Mouse (Mus musculus): Measurements from ENCODE around the gene Rogdi. TPM values are rescaled to one million over a fixed set of nuclear protein-coding genes. Genes with fewer than 3 reads are reported as not detected.

Gene Rogdi
- polyA plus RNA-seq, 1 experiment from 2014 or later = 50.2 TPM

DNA sequence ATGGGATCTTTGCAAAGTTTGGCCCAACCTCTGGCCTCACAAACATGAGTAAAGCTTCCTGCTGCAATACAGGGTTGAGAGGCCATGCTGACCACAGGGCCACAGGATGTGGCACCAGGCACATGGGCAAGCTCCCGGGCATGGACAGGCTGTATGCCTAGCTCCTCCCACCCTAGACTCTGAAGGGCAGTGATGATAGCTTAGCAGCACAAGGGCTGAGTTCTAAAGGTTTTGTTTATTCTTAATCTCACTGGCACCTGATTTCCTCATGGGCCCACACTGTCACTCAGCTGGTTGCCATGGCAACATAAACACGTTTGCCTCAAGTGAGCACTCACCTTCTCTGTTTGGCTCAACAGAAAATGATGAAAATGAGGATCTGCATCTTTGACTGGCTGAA lies 16.5 kb upstream of the Rogdi start:
- Histone ChIP-seq H3K9me3 (ENCODE audit: control insufficient read depth, low read length) (no peaks in the 10 kb centered on the region), H3K4me2 (ENCODE audit: low read depth, low read length) (no peak overlapping the region), H3K27me3 (replicated peaks; ENCODE audit: control insufficient read depth, insufficient read depth, low read length) (no peaks in the 10 kb centered on the region), H3K36me3 (ENCODE audit: control insufficient read depth, insufficient read depth, low read length) (peaks cover 100% of the 10 kb centered on the region), H3K4me3 (ENCODE audit: low read depth, low read length) (no peak overlapping the region), H3K4me1 (ENCODE audit: control insufficient read depth, insufficient read depth, low read length) (no peaks in the 10 kb centered on the region), H3K27ac (replicated peaks; ENCODE audit: low read depth, low read length) (no peak overlapping the region), H3K9ac (ENCODE audit: low read depth, low read length) (no peak overlapping the region)
- DNase-seq (ENCODE audit: low spot score) (peak; percentile 3), ATAC-seq (ENCODE audit: low read depth) (no peak)
- 65% methylated on average over 2 of the region's 2 CpGs for WGBS

DNA sequence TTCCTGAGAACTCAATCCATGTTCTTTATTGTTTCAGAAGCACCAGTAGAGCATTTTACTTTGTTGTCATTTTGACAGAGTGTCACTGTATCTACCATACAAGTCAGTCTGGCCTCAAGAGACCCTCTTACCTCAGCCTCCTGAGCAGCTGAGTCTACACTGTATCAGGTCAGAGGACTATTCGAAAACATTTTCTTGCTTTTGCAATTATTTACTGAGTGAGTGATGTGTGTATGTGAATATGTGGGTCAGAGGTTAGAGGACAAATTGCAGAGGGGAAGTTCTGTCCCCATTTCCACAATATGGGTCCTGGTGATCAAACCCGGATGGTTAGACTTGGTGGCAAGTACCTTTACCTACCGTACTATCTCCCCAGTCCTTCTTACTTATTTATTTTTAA lies 10.7 kb upstream of the Rogdi start:
- H3K27ac ChIP-seq (replicated peaks; ENCODE audit: low read depth, low read length) = no peak overlapping the region
- no peak overlapping the region for H3K4me2 ChIP-seq (ENCODE audit: low read depth, low read length)
- no peak for ATAC-seq (ENCODE audit: low read depth)
- H3K36me3 ChIP-seq (ENCODE audit: control insufficient read depth, insufficient read depth, low read length) = peaks cover 98% of the 10 kb centered on the region
- WGBS = 94% methylated on average over 3 of the region's 3 CpGs
- H3K9me3 ChIP-seq (ENCODE audit: control insufficient read depth, low read length) = no peaks in the 10 kb centered on the region
- no peaks in the 10 kb centered on the region for H3K4me1 ChIP-seq (ENCODE audit: control insufficient read depth, insufficient read depth, low read length)
- no peak overlapping the region for H3K4me3 ChIP-seq (ENCODE audit: low read depth, low read length)
- no peaks in the 10 kb centered on the region for H3K27me3 ChIP-seq (replicated peaks; ENCODE audit: control insufficient read depth, insufficient read depth, low read length)
- no peak for DNase-seq (ENCODE audit: low spot score)
- H3K9ac ChIP-seq (ENCODE audit: low read depth, low read length) = no peak overlapping the region

DNA sequence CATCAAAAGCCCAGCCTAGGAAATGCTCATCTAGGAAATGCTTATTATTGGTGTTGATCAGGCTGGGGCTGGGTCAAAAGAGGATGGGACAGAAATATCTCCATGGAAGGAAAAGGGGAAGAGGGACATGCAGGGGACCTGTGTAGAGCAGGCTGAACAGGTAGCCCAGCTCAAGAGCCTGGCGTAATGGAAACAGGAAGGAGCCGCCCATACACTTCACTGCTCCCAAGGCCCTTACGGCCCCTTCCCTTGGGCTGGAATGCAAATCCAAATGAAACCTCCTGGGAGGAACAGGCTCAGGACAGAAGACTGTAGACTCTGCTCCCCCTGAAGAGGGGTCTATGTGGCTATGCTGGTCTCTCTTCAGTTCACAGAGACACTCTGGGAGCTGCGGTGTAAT lies 1.2 kb upstream of the Rogdi start:
- WGBS = 96% methylated on average over 4 of the region's 4 CpGs
- Histone ChIP-seq H3K27me3 (replicated peaks; ENCODE audit: control insufficient read depth, insufficient read depth, low read length) (no peaks in the 10 kb centered on the region), H3K27ac (replicated peaks; ENCODE audit: low read depth, low read length) (0 out of 2 replicates have a peak overlapping the region, but pooled peaks have one; percentile 33), H3K36me3 (ENCODE audit: control insufficient read depth, insufficient read depth, low read length) (peaks cover 58% of the 10 kb centered on the region), H3K4me3 (ENCODE audit: low read depth, low read length) (no peak overlapping the region), H3K9me3 (ENCODE audit: control insufficient read depth, low read length) (no peaks in the 10 kb centered on the region), H3K4me1 (ENCODE audit: control insufficient read depth, insufficient read depth, low read length) (no peaks in the 10 kb centered on the region), H3K4me2 (ENCODE audit: low read depth, low read length) (no peak overlapping the region), H3K9ac (ENCODE audit: low read depth, low read length) (no peak overlapping the region)
- DNase-seq (ENCODE audit: low spot score) (no peak), ATAC-seq (ENCODE audit: low read depth) (no peak)

DNA sequence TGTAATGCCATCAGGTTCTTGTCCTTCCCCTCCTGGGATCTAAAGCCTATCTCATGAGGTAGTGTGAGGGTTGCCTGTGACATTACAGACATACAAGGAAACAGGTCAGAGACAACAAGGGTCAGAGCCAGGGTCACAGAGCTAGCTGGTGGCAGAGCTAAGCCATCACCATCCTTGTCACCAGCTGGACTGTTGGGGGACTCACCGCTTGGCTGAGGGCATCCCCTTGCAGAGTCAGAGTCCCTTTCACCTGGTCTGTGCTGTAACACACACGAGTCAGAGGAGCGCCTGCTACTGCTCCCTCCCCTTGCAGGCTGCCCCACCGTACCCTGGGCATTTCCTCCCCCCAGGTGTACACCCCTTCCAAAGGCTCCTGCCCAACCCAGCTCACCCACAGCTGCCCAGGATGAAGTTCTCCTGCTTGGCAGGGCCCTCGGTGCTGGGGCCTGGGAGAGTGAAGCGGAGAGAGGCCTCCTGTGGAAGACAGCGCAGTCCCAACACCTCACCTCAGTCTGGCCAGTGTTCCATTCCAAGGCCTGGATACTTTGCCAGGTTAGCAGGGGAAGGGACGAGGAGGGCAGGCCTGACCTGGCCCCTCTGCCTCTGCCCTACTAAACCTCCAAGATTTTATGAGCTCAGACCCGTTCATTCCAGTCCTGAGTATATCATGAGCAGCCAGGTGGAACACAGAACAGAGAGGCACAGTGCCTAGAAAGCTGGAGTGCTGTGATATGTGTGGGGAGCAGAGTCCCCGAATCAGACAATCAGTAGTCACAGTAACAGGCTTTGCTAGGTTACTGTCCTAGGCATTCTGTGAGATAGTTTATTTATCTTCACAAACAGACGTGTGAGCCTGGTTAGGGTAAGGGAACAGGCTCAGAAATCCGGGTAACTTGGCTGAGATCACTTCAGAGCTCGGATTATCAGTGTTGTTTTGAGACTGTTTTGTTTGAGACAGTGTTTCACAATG lies 1.0 kb downstream of the Rogdi start:
- peak overlapping the region; percentile 70 for H3K9ac ChIP-seq (ENCODE audit: low read depth, low read length)
- H3K36me3 ChIP-seq (ENCODE audit: control insufficient read depth, insufficient read depth, low read length) = peaks cover 36% of the 10 kb centered on the region
- ATAC-seq (ENCODE audit: low read depth) (no peak), DNase-seq (ENCODE audit: low spot score) (no peak)
- H3K4me1 ChIP-seq (ENCODE audit: control insufficient read depth, insufficient read depth, low read length) = no peaks in the 10 kb centered on the region
- H3K27ac ChIP-seq (replicated peaks; ENCODE audit: low read depth, low read length) = peak overlapping the region; percentile 50; the same call in 1 of the 2 replicates
- 47% methylated on average over 11 of the region's 13 CpGs for whole genome bisulfite sequencing
- peak overlapping the region; percentile 74 for H3K4me2 ChIP-seq (ENCODE audit: low read depth, low read length)
- no peaks in the 10 kb centered on the region for H3K9me3 ChIP-seq (ENCODE audit: control insufficient read depth, low read length)
- H3K4me3 ChIP-seq (ENCODE audit: low read depth, low read length) = peak overlapping the region; percentile 67
- no peaks in the 10 kb centered on the region for H3K27me3 ChIP-seq (replicated peaks; ENCODE audit: control insufficient read depth, insufficient read depth, low read length)

DNA sequence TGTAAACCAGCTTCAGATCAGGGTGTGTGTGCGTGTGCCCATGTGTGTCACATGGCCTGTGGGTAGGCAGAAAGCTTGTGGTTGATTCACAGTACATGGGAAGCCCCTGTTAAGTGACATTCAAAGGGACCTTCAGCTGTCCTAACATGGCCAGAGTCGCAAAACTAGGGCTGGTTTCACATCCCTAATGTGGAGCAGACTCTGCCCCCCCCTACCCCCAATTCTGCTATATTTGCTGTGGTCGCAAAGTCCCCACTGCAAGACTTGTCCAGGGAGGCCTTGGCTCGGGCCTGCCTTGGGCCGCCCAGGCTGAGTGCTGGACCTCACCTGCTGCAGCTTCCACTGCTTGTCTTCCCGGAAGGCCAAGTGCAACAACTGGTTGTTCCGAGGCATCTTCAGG lies 2.1 kb downstream of the Rogdi start:
- no peak for DNase-seq (ENCODE audit: low spot score)
- Histone ChIP-seq H3K27me3 (replicated peaks; ENCODE audit: control insufficient read depth, insufficient read depth, low read length) (no peaks in the 10 kb centered on the region), H3K9ac (ENCODE audit: low read depth, low read length) (no peak overlapping the region), H3K4me1 (ENCODE audit: control insufficient read depth, insufficient read depth, low read length) (no peaks in the 10 kb centered on the region), H3K4me3 (ENCODE audit: low read depth, low read length) (no peak overlapping the region), H3K4me2 (ENCODE audit: low read depth, low read length) (no peak overlapping the region), H3K27ac (replicated peaks; ENCODE audit: low read depth, low read length) (no peak overlapping the region), H3K9me3 (ENCODE audit: control insufficient read depth, low read length) (no peaks in the 10 kb centered on the region), H3K36me3 (ENCODE audit: control insufficient read depth, insufficient read depth, low read length) (peaks cover 25% of the 10 kb centered on the region)
- ATAC-seq (ENCODE audit: low read depth) = no peak
- 88% methylated on average over 7 of the region's 7 CpGs for WGBS

DNA sequence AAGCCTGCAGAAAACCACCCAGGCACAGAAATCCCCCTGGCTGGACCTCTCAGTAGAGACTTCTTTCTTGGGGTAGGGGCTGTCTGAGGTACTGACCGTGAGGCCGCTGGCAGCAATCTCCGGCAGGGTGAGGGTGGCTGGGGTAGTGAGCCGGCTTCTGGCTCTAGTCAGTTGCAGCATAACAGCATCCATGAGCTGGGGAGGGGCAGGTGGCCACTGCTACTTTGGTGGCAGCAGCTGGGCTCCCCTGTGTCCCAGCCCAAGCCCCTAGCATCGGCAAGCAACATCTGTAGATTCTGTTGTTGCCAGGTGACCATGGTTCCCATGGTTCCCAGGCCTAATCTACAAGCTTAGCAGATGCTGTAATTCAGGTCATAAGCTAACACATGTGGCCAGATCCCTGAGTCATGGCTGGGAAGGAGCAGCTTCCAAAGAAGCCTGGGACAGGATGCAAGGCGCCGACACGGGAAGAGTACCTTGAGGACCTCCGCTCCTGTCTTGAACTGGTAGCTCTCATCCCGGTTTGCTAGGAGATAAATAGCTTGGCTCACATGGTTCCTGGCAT lies 2.9 kb downstream of the Rogdi start:
- H3K4me2 ChIP-seq (ENCODE audit: low read depth, low read length) = no peak overlapping the region
- no peak overlapping the region for H3K9ac ChIP-seq (ENCODE audit: low read depth, low read length)
- 87% methylated on average over 10 of the region's 10 CpGs for WGBS
- H3K9me3 ChIP-seq (ENCODE audit: control insufficient read depth, low read length) = no peaks in the 10 kb centered on the region
- DNase-seq (ENCODE audit: low spot score) = no peak
- H3K4me3 ChIP-seq (ENCODE audit: low read depth, low read length) = no peak overlapping the region
- H3K36me3 ChIP-seq (ENCODE audit: control insufficient read depth, insufficient read depth, low read length) = peaks cover 17% of the 10 kb centered on the region
- H3K4me1 ChIP-seq (ENCODE audit: control insufficient read depth, insufficient read depth, low read length) = no peaks in the 10 kb centered on the region
- H3K27ac ChIP-seq (replicated peaks; ENCODE audit: low read depth, low read length) = no peak overlapping the region
- no peak for ATAC-seq (ENCODE audit: low read depth)
- no peaks in the 10 kb centered on the region for H3K27me3 ChIP-seq (replicated peaks; ENCODE audit: control insufficient read depth, insufficient read depth, low read length)

DNA sequence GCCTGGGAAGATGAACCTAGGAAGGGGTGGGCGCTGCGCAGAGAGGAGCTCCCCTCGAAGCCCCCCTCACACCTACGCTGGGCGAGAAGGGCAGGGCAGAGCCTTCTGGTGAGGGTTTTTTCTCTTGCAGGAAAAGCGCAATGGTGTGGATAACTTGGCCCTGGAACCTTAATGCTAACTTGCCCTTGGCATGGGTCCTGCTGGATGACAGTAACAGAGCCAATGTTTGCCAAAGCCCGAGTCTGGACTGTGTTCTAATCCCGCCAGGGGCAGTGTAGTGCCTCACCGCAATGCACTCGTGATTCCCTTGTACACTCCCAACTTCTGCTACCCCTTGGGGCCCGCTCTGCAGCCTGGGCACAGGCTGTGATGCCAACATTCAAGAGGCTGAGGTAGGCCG lies 5.3 kb downstream of the Rogdi start:
- DNase-seq (ENCODE audit: low spot score) (no peak), ATAC-seq (ENCODE audit: low read depth) (no peak)
- no peaks in the 10 kb centered on the region for H3K27me3 ChIP-seq (replicated peaks; ENCODE audit: control insufficient read depth, insufficient read depth, low read length)
- H3K4me3 ChIP-seq (ENCODE audit: low read depth, low read length) = no peak overlapping the region
- no peak overlapping the region for H3K9ac ChIP-seq (ENCODE audit: low read depth, low read length)
- no peaks in the 10 kb centered on the region for H3K4me1 ChIP-seq (ENCODE audit: control insufficient read depth, insufficient read depth, low read length)
- H3K27ac ChIP-seq (replicated peaks; ENCODE audit: low read depth, low read length) = no peak overlapping the region
- H3K9me3 ChIP-seq (ENCODE audit: control insufficient read depth, low read length) = no peaks in the 10 kb centered on the region
- WGBS = 79% methylated on average over 12 of the region's 12 CpGs
- no peak overlapping the region for H3K4me2 ChIP-seq (ENCODE audit: low read depth, low read length)
- 0 out of 2 replicates have a peak, but pooled peaks cover 4% of the 10 kb centered on the region for H3K36me3 ChIP-seq (ENCODE audit: control insufficient read depth, insufficient read depth, low read length)

DNA sequence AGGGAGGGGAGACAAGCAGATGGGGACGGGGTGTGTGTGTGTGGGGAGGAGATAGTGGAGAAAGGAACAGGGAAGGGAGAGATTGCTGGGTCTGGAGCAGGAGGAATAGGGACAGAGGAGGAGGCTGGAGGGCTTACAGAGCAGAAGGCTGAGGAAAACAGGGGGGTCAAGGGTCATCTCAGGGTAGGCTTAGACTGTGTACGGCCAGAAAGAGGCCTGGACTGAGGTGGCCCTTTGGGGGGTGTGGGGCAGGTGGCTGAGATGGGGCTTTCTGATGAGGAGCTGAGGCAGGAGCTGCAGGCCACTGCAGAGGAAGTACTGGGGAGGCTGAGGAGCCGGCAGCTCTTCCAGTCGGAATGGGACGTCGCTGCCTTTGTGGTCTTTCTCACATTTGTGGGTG lies 5.9 kb downstream of the Rogdi start:
- WGBS = 42% methylated on average over 5 of the region's 6 CpGs
- Histone ChIP-seq H3K27ac (replicated peaks; ENCODE audit: low read depth, low read length) (no peak overlapping the region), H3K36me3 (ENCODE audit: control insufficient read depth, insufficient read depth, low read length) (0 out of 2 replicates have a peak, but pooled peaks cover 4% of the 10 kb centered on the region), H3K9ac (ENCODE audit: low read depth, low read length) (no peak overlapping the region; the same call in 1 of the 2 replicates), H3K4me1 (ENCODE audit: control insufficient read depth, insufficient read depth, low read length) (no peaks in the 10 kb centered on the region), H3K9me3 (ENCODE audit: control insufficient read depth, low read length) (no peaks in the 10 kb centered on the region), H3K4me2 (ENCODE audit: low read depth, low read length) (0 out of 2 replicates have a peak overlapping the region, but pooled peaks have one; percentile 15), H3K4me3 (ENCODE audit: low read depth, low read length) (no peak overlapping the region), H3K27me3 (replicated peaks; ENCODE audit: control insufficient read depth, insufficient read depth, low read length) (no peaks in the 10 kb centered on the region)
- ATAC-seq (ENCODE audit: low read depth) (peak; percentile 7; the same call in 1 of the 2 replicates), DNase-seq (ENCODE audit: low spot score) (no peak)

All from embryonic facial prominence, embryonic 14.5 days (tissue).